Mouse (Mus musculus): ENCODE data around the gene Efemp2.

Efemp2 gene

GRCm38 (mm10) chr19:5510031-5511026 lies 36.6 kb downstream of the Efemp2 start, which contains the start of gene Snx32:
TSS of gene Snx32 (minus strand) at chr19:5510538.
- DNase-seq = peak; percentile 98 to 99

DNA sequence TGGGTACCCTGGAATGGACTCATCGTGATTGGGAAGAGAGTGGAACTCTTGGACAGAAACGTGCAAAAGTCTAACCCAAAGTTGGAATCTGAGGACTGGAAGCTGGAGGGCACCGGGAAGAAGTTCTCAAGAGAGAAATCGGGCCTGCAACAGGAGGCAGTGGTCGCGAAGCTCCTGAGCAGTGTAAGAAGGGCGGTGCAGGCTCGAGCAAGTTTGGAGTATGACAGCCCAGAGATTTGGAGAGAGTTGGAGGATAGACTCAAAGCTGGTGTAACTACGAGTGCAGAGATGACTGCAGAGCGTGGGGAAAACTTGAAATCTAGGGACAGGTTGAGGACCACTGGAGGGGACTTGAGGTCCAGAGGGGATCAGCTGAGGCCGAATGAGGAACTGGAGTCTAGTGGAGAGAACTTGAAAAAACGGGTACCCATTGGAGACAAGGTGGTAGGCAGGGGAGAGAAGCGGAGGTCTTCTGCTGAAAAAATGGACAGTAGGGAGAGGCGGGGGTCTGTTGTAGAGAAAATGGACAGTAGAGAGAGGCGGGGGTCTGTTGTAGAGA lies 37.4 kb downstream of the Efemp2 start:
- DNase-seq = peak in 1 of 2 experiments; percentile 21

DNA sequence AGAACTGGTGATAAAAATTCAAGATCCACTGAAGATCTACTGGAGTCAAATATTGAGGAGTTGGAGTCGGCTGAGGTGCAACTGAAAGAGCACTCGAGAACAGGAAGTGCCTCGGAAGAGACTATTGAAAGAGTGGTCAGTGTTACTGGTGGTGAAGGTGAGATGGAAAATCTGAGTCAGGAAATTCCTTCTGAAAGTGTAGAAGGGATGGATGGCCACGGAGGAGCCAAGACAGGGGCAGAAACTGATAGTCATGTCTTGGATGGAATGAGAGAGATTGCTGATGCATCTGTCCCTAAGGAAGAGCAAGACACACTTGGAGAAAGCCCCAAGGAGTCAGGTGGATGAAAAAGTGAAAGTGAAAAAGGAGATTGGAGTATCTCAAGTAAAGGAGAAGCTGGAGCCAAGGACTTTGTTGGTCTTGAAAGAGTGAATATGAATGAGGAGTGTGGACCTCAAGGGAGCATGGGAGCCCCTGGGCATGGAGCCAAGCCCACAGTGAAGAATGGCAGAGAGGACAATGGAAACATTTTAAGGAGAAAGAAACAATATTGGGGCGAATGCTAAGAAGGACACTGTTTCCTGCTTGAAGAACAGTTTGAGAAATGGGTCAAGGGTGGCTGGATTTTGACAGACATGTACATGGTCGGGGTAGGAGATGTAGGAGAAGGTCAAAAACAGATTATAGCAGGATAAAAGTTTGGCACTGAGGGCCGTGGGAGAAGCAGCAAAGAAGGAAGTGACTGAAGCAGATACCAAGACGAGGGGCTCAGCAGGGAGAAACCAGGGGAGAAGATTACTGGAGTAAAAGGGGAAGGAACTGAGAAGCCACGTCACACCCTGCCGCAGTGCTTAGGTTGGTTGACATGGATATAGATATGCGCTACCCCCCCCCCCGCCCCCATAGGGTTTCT lies 38.6 kb downstream of the Efemp2 start:
- no peak for DNase-seq

DNA sequence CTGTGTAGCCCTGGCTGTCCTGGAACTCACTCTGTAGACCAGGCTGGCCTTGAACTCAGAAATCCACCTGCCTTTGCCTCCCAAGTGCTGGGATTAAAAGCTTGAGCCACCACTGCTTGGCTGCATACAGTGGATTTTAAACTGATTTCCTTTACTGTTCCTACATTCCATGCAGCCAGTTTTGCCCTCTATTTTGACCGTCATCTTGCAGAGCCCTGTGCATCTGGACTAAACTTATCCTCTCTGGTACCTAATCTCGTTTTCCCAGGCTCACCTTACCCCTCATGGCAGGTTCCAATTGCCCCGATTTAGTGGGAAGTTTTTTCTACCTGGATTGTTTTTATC lies 39.2 kb downstream of the Efemp2 start:
- DNase-seq = no peak

DNA sequence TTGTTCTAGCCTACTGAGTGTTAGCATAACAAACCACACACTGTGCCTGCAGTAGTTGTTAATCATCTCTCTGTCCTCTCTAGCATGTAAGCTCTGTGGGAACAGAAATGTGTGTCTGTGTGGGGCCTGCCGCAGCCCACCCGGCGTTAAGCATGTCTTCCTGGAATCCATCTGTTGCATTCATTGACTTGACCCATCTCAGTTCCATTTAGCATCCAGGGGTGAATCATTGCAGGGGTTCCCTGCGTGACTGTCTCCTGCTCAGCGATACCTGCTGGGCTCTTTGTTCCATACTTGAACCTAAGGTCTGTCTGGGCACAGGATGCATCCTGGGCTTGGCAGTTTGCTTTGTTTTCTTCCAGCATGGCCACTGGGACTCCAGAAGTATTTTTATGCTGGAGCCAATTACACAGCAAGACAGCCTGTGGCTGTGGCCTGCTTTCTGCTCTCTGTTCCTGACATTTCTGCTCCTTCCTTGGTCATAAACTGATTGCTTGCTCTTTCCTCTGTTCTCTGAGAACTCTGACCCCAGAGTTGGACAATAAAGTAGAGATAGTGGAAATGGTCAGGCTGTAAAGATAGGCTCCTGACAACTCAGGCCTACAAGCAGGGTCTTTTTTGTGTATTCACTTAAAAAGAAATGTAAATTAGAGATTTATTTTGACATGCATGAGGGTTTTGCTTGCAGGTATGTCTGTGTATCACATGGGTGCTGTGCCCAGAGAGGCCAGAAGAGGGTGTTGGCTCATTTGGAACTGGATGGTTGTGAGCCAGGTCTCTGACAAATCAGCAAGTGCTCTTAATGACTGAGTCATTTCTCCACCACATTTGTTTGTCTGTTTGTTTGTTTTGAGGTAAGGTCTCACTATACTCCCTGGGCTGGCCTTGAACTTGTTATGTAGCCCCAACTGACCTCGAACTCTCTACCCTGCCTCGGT lies 42.4 kb downstream of the Efemp2 start:
- DNase-seq = peak in 1 of 2 experiments; percentile 21

DNA sequence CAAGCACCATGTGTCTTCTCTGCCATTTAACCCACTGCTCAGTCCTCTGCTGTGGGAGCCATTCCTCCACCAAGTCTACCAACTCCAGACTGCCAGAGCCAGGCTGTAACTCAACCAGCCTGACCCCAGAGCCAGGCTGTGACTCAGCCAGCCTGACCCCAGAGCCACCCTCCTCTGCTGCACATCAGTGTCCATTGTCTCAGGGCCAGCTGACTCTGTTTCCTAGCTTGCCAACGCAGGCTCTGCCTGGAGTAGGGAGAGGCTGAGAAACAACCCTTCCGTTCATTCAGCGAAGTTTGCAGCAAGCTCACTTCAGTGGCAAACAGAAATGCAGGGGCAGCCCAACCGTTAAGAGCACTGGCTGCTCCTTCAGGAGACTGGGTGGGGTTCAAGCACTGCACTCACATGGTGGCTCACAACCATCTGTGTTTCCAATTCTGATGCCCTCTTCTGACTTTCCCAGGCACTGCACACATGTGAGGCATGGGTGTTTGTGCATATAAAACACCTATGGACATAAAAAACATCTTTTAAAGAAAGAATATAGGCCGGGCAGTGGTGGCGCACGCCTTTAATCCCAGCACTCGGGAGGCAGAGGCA lies 43.3 kb downstream of the Efemp2 start:
- DNase-seq = no peak

DNA sequence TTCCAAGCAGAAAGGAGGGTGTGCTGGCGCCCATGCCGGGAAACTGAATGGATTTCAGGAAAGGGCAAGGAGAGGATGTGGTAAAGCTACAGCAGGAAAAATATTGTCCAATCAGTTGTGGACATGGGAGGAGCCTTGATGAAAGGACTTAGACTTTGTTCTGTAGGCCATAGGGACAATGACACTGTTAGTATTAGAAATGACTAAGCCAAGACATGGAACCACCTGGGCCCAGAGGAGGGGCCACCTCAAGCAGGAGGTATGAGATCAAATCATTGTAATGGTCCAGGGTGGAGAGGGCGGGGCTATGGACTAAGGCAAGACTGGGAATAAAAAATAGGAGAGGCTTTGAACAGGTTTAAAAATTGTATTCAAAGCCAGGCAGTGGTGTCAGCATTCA lies 45.0 kb downstream of the Efemp2 start:
- DNase-seq = peak in 1 of 2 experiments; percentile 16

DNA sequence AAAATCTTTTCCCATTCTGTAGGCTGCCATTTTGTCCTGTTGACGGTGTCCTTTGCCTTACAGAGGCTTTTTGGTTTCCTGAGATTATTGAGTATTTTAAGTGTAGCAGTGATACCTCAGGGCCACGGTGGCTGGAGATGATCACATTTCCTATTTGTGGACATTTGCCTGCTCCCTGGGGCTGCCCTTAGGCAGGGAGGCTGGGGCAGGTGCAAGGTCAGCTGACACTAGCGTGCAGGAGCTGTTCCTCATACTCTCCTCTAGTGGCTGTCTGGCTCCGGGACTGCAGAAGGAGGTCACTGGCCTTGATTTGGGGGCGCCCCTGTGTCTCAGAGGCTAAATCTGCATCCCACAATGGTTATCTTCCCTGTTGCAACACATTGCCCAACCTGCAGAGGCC lies 51.5 kb downstream of the Efemp2 start:
- DNase-seq = no peak

- DNase-seq = peak; percentile 97 to 99
Observed at GRCm38 (mm10) chr19:5529325-5530137, 55.8 kb downstream of the Efemp2 start.

DNA sequence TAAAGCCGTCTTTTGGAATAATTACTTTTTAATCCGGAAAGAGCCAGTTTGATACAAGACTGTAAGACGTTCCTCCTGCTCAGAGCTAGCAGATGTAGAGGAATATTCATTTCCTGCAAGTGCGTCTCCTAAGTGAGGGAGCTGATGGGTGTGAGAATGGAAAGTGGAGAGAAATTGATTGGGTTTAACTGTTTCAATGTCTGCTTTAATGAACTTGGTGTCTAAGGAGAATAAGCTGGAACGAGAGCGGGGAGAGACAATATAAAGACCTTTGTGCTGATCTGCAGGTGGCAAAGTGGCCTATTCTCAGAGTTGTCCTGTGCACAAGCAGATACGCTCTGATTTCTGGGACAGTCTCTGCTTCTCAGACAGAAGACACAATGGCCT lies 56.4 kb downstream of the Efemp2 start:
- no peak for DNase-seq

Data from kidney, adult 8-10 months (tissue).